In genomic region chr3:94757251-94758055, GRCm38 (mm10) we compare ENCODE assay signal across 8 mouse cellular contexts. TPM values are rescaled to one million over a fixed set of nuclear protein-coding genes. Genes with fewer than 3 reads are reported as not detected.
A peak's percentile ranks its signal among the peaks of the same experiment; 100 is the strongest.
DNase-seq lines count a peak whose midpoint lies in the region; ATAC-seq and TF ChIP-seq lines count a peak whose summit lies in the region.
"Not testable (repeated sequence)": the region's sequence is repeated elsewhere in the genome, so short reads cannot be mapped to it uniquely, and the experiment has no call there.

No protein-coding gene starts in this region.

- not testable (repeated sequence) for H3K9me3 ChIP-seq in G1E (replicated peaks); forebrain, embryonic 15.5 days; hindbrain, embryonic 11.5 days (ENCODE audit: control insufficient read depth, low read length); kidney, embryonic 16.5 days (ENCODE audit: low read length); midbrain, postnatal 0 days (ENCODE audit: low read length); stomach, embryonic 15.5 days

- peaks cover 14% of the 10 kb centered on the region for H3K27me3 ChIP-seq in G1E (ENCODE audit: insufficient read depth, low read length)
- H3K27me3 ChIP-seq in forebrain, embryonic 15.5 days; hindbrain, embryonic 11.5 days (ENCODE audit: control insufficient read depth, insufficient read depth, low read length); kidney, embryonic 16.5 days (ENCODE audit: insufficient read depth, low read length); midbrain, postnatal 0 days (ENCODE audit: insufficient read depth, low read length); stomach, embryonic 15.5 days (replicated peaks): not testable (repeated sequence)

- peak overlapping the region; percentile 57 for H3K4me2 ChIP-seq in forebrain, embryonic 15.5 days (replicated peaks)
- peak overlapping the region; percentile 27 for H3K4me2 ChIP-seq in hindbrain, embryonic 11.5 days (replicated peaks; ENCODE audit: low read depth, low read length)
- H3K4me2 ChIP-seq in kidney, embryonic 16.5 days (replicated peaks; ENCODE audit: low read depth, low read length): peak overlapping the region; percentile 73
- peak overlapping the region; percentile 54 for H3K4me2 ChIP-seq in midbrain, postnatal 0 days (ENCODE audit: low read depth, low read length, poor library complexity, severe bottlenecking)
- peak overlapping the region; percentile 64 for H3K4me2 ChIP-seq in stomach, embryonic 15.5 days

- 0 out of 2 replicates have a peak overlapping the region, but pooled peaks have one; percentile 37 for H3K9ac ChIP-seq in forebrain, embryonic 15.5 days (replicated peaks)
- not testable (repeated sequence) for H3K9ac ChIP-seq in hindbrain, embryonic 11.5 days (ENCODE audit: low read depth, low read length); midbrain, postnatal 0 days (replicated peaks; ENCODE audit: low read length, poor library complexity, severe bottlenecking)
- H3K9ac ChIP-seq in kidney, embryonic 16.5 days (replicated peaks; ENCODE audit: low read length): peak overlapping the region; percentile 64
- H3K9ac ChIP-seq in stomach, embryonic 15.5 days: 0 out of 2 replicates have a peak overlapping the region, but pooled peaks have one; percentile 22

- not testable (repeated sequence) for TF ChIP-seq POLR2A in lung, adult 2 months (IDR thresholded peaks at IDR 0.05; ENCODE audit: borderline replicate concordance, extremely low read depth, low read depth, low read length)

- WGBS in forebrain, embryonic 15.5 days: 3% methylated on average over 21 of the region's 47 CpGs
- 6% methylated on average over 17 of the region's 47 CpGs for WGBS in hindbrain, embryonic 11.5 days
- WGBS in kidney, embryonic 16.5 days: 3% methylated on average over 21 of the region's 47 CpGs
- 3% methylated on average over 25 of the region's 47 CpGs for WGBS in lung, adult 2 months
- WGBS in midbrain, postnatal 0 days: 5% methylated on average over 21 of the region's 47 CpGs
- 4% methylated on average over 21 of the region's 47 CpGs for WGBS in stomach, embryonic 15.5 days

- not testable (repeated sequence) for H3K27ac ChIP-seq in forebrain, embryonic 15.5 days (replicated peaks); hindbrain, embryonic 11.5 days (ENCODE audit: low read depth, low read length); kidney, embryonic 16.5 days (ENCODE audit: low read length); midbrain, postnatal 0 days (ENCODE audit: low read depth, low read length); stomach, embryonic 15.5 days

- not testable (repeated sequence) for H3K4me1 ChIP-seq in G1E (ENCODE audit: insufficient read depth, low read depth, low read length); forebrain, embryonic 15.5 days; hindbrain, embryonic 11.5 days (replicated peaks; ENCODE audit: control insufficient read depth, insufficient read depth, low read length); kidney, embryonic 16.5 days (ENCODE audit: insufficient read depth, low read length); lung, adult 2 months (ENCODE audit: control insufficient read depth, insufficient read depth, low read length); midbrain, postnatal 0 days (ENCODE audit: insufficient read depth, low read length); stomach, embryonic 15.5 days

- peak overlapping the region; percentile 57; the same call in 1 of the 2 replicates for H3K4me3 ChIP-seq in G1E (ENCODE audit: low read depth, low read length)
- H3K4me3 ChIP-seq in forebrain, embryonic 15.5 days: peak overlapping the region; percentile 38
- peak overlapping the region; percentile 25 for H3K4me3 ChIP-seq in hindbrain, embryonic 11.5 days (ENCODE audit: low read depth, low read length)
- H3K4me3 ChIP-seq in kidney, embryonic 16.5 days (ENCODE audit: low read length): peak overlapping the region; percentile 47
- H3K4me3 ChIP-seq in lung, adult 2 months (replicated peaks; ENCODE audit: extremely low read depth, low read depth, low read length): peak overlapping the region; percentile 14
- H3K4me3 ChIP-seq in midbrain, postnatal 0 days (ENCODE audit: low read depth, low read length): peak overlapping the region; percentile 33
- H3K4me3 ChIP-seq in stomach, embryonic 15.5 days (replicated peaks): peak overlapping the region; percentile 44

- DNase-seq in G1E (ENCODE audit: low spot score); lung, adult 2 months; midbrain, postnatal 0 days (ENCODE audit: low spot score): not testable (repeated sequence)
- peak; percentile 18 for DNase-seq in embryo, embryonic 9.5 days (ENCODE audit: extremely low spot score)
- peak; percentile 23 for DNase-seq in hindbrain, embryonic 11.5 days (ENCODE audit: low spot score)

- ATAC-seq in G1E (ENCODE audit: extremely low read depth, insufficient number of reproducible peaks, low FRiP score, poor library complexity, severe bottlenecking); forebrain, embryonic 15.5 days (replicated peaks): not testable (repeated sequence)
- ATAC-seq in hindbrain, embryonic 11.5 days (ENCODE audit: low FRiP score): peak; percentile 64
- peak; percentile 67; the same call in 1 of the 2 replicates for ATAC-seq in kidney, embryonic 16.5 days (ENCODE audit: low FRiP score, low TSS enrichment)
- ATAC-seq in midbrain, postnatal 0 days (ENCODE audit: low FRiP score): peak; percentile 74
- ATAC-seq in stomach, embryonic 15.5 days (ENCODE audit: insufficient read depth, low FRiP score, low read depth): peak; percentile 38

- not testable (repeated sequence) for TF ChIP-seq CTCF in G1E (IDR thresholded peaks at IDR 0.05; ENCODE audit: low read depth, low read length); lung, adult 2 months (IDR thresholded peaks at IDR 0.05; ENCODE audit: insufficient read depth, low read length); midbrain, postnatal 0 days (IDR thresholded peaks at IDR 0.05)

- not testable (repeated sequence) for H3K36me3 ChIP-seq in G1E (replicated peaks); forebrain, embryonic 15.5 days; hindbrain, embryonic 11.5 days (ENCODE audit: control insufficient read depth, insufficient read depth, low read length); kidney, embryonic 16.5 days (ENCODE audit: insufficient read depth, low read length); midbrain, postnatal 0 days (ENCODE audit: insufficient read depth, low read length); stomach, embryonic 15.5 days

RNA-seq across cellular contexts. Expression of gene Cgn, which starts 28.8 kb away (rescaled TPM):
- total RNA-seq in G1E (2014; fragmentation: Nextera tagmentation): not detected in 2 replicates
- total RNA-seq in G1E (2017): 0.11 and 0.12 TPM in 2 replicates
- polyA plus RNA-seq in G1E (2012): 0.01 TPM in 1 of 2 replicates, not detected in the other
- 4.8 and 5.8 TPM in 2 replicates for polyA plus RNA-seq in forebrain, embryonic 15.5 days (2015; fragmentation: Nextera tagmentation; extraction: Ambion mirVana)
- polyA plus RNA-seq in hindbrain, embryonic 11.5 days (2014; fragmentation: Nextera tagmentation; extraction: Ambion mirVana): 2.7 and 3.5 TPM in 2 replicates
- 20.7 and 24.0 TPM in 2 replicates for polyA plus RNA-seq in kidney, embryonic 16.5 days (2015; fragmentation: Nextera tagmentation; extraction: Ambion mirVana)
- polyA plus RNA-seq in lung, adult 2 months (2012; rRNA removed): 18.8 and 27.8 TPM in 2 replicates
- total RNA-seq in midbrain, postnatal 0 days (2014; rRNA removed): 11.6 and 13.6 TPM in 2 replicates
- 11.4 and 12.4 TPM in 2 replicates for polyA plus RNA-seq in midbrain, postnatal 0 days (2015; fragmentation: Nextera tagmentation; extraction: Ambion mirVana)
- polyA plus RNA-seq in stomach, embryonic 15.5 days (2015; fragmentation: Nextera tagmentation; extraction: Ambion mirVana): 51.0 and 56.7 TPM in 2 replicates
